Mouse (Mus musculus) small intestine, adult 2 months (tissue): ENCODE results near the gene Cnga3.

Experiments used
- CTCF ChIP-seq: fragments of 200-500 bp; IDR thresholded peaks from 2 replicates; pipeline ENCODE4 v1.5.1; 2012; ENCODE audit warnings: low read depth, mild to moderate bottlenecking, control low read depth, inconsistent platforms, low read length, moderate library complexity, mixed read lengths; ENCODE audit not compliant: insufficient replicate concordance, insufficient read length; ENCODE audit errors: extremely low read depth
- POLR2A ChIP-seq: fragments of 200-500 bp; IDR thresholded peaks from 2 replicates; pipeline ENCODE4 v1.6.1; 2012; ENCODE audit warnings: low read depth, mild to moderate bottlenecking, control low read depth, inconsistent platforms, low read length, moderate library complexity

DNA sequence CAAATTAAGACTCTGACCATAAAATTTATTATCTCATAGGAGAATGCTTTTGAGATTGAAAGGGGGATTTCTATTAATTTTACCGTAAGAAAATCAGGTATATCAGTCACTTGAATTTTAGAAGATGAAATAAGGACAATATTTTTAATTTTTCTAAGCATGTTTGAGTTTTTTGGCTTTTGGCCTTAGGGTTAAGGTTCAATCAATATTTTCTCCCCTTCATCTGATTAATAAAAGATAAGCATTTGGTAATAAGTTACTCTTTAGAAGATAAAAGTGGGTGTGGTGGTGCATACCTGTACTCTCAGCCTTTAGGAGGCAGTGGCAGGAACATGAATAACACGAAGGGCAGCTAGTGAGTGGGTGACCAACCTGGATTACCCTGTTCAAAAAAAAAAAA, 84.7 kb downstream of the Cnga3 start:
- TF ChIP-seq CTCF (no peak), POLR2A (no peak)
